Mouse (Mus musculus): ENCODE data around the gene Ring1.

The Ring1 gene

GRCm38 (mm10) chr17:34024317-34024821 lies at the start of gene Ring1:
Gene Ring1 (minus strand): TSS chr17:34024680.
- in situ Hi-C loops (cut with MboI; ENCODE audit: low pct_unique_long_range_greater_than_20kb in 1 of 2, low sequenced_read_pairs in 2 of 2, unreplicated experiment in 1 of 2): no loop called here

- in situ Hi-C loops (cut with MboI; ENCODE audit: low pct_unique_long_range_greater_than_20kb in 1 of 2, low sequenced_read_pairs in 2 of 2, unreplicated experiment in 1 of 2): loop anchor here (10.0 kb wide), 2 partner anchors 93 to 123 kb away; partner anchors contain the start of gene Psmb8 (in 1 of the 2)
Observed at GRCm38 (mm10) chr17:34072091-34072490, 47.6 kb upstream of the Ring1 start.

- in situ Hi-C loops (cut with MboI; ENCODE audit: low pct_unique_long_range_greater_than_20kb in 1 of 2, low sequenced_read_pairs in 2 of 2, unreplicated experiment in 1 of 2): no loop called here
Observed at GRCm38 (mm10) chr17:34068864-34069263, 44.4 kb upstream of the Ring1 start.

- in situ Hi-C loops (cut with MboI; ENCODE audit: low pct_unique_long_range_greater_than_20kb in 1 of 2, low sequenced_read_pairs in 2 of 2, unreplicated experiment in 1 of 2): no loop called here
Observed at GRCm38 (mm10) chr17:34057224-34057623, 32.7 kb upstream of the Ring1 start.

- in situ Hi-C loops (cut with MboI; ENCODE audit: low pct_unique_long_range_greater_than_20kb in 1 of 2, low sequenced_read_pairs in 2 of 2, unreplicated experiment in 1 of 2): no loop called here
Observed at GRCm38 (mm10) chr17:34047404-34048050, 23.0 kb upstream of the Ring1 start.

GRCm38 (mm10) chr17:34045941-34046340 lies 21.5 kb upstream of the Ring1 start:
- in situ Hi-C loops (cut with MboI; ENCODE audit: low pct_unique_long_range_greater_than_20kb in 1 of 2, low sequenced_read_pairs in 2 of 2, unreplicated experiment in 1 of 2): no loop called here

- in situ Hi-C loops (cut with MboI; ENCODE audit: low pct_unique_long_range_greater_than_20kb in 1 of 2, low sequenced_read_pairs in 2 of 2, unreplicated experiment in 1 of 2): no loop called here
Observed at GRCm38 (mm10) chr17:34039562-34040450, 15.3 kb upstream of the Ring1 start.

GRCm38 (mm10) chr17:34038878-34039561 lies 14.5 kb upstream of the Ring1 start, which contains the start of gene Col11a2:
Gene Col11a2 (plus strand): TSS chr17:34039437.
- in situ Hi-C loops (cut with MboI; ENCODE audit: low pct_unique_long_range_greater_than_20kb in 1 of 2, low sequenced_read_pairs in 2 of 2, unreplicated experiment in 1 of 2): no loop called here

GRCm38 (mm10) chr17:34038440-34038839 lies 14.0 kb upstream of the Ring1 start:
- in situ Hi-C loops (cut with MboI; ENCODE audit: low pct_unique_long_range_greater_than_20kb in 1 of 2, low sequenced_read_pairs in 2 of 2, unreplicated experiment in 1 of 2): no loop called here

- in situ Hi-C loops (cut with MboI; ENCODE audit: low pct_unique_long_range_greater_than_20kb in 1 of 2, low sequenced_read_pairs in 2 of 2, unreplicated experiment in 1 of 2): no loop called here
Observed at GRCm38 (mm10) chr17:34037241-34037640, 12.8 kb upstream of the Ring1 start.

GRCm38 (mm10) chr17:34036647-34037046 lies 12.2 kb upstream of the Ring1 start:
- in situ Hi-C loops (cut with MboI; ENCODE audit: low pct_unique_long_range_greater_than_20kb in 1 of 2, low sequenced_read_pairs in 2 of 2, unreplicated experiment in 1 of 2): no loop called here

GRCm38 (mm10) chr17:34035517-34035916 lies 11.0 kb upstream of the Ring1 start:
- in situ Hi-C loops (cut with MboI; ENCODE audit: low pct_unique_long_range_greater_than_20kb in 1 of 2, low sequenced_read_pairs in 2 of 2, unreplicated experiment in 1 of 2): no loop called here

GRCm38 (mm10) chr17:34034064-34034463 lies 9.6 kb upstream of the Ring1 start:
- in situ Hi-C loops (cut with MboI; ENCODE audit: low pct_unique_long_range_greater_than_20kb in 1 of 2, low sequenced_read_pairs in 2 of 2, unreplicated experiment in 1 of 2): no loop called here

GRCm38 (mm10) chr17:34033441-34033840 lies 9.0 kb upstream of the Ring1 start:
- in situ Hi-C loops (cut with MboI; ENCODE audit: low pct_unique_long_range_greater_than_20kb in 1 of 2, low sequenced_read_pairs in 2 of 2, unreplicated experiment in 1 of 2): no loop called here

GRCm38 (mm10) chr17:34032806-34033205 lies 8.3 kb upstream of the Ring1 start:
- in situ Hi-C loops (cut with MboI; ENCODE audit: low pct_unique_long_range_greater_than_20kb in 1 of 2, low sequenced_read_pairs in 2 of 2, unreplicated experiment in 1 of 2): no loop called here

- in situ Hi-C loops (cut with MboI; ENCODE audit: low pct_unique_long_range_greater_than_20kb in 1 of 2, low sequenced_read_pairs in 2 of 2, unreplicated experiment in 1 of 2): no loop called here
Observed at GRCm38 (mm10) chr17:34032174-34032632, 7.7 kb upstream of the Ring1 start.

GRCm38 (mm10) chr17:34031465-34032173 lies 7.1 kb upstream of the Ring1 start, which contains the start of the genes Slc39a7 and Rxrb:
Gene Slc39a7 (minus strand): TSS chr17:34031682.
Gene Rxrb (plus strand): TSS chr17:34031812.
- in situ Hi-C loops (cut with MboI; ENCODE audit: low pct_unique_long_range_greater_than_20kb in 1 of 2, low sequenced_read_pairs in 2 of 2, unreplicated experiment in 1 of 2): no loop called here

- in situ Hi-C loops (cut with MboI; ENCODE audit: low pct_unique_long_range_greater_than_20kb in 1 of 2, low sequenced_read_pairs in 2 of 2, unreplicated experiment in 1 of 2): no loop called here
Observed at GRCm38 (mm10) chr17:34030861-34031326, 6.4 kb upstream of the Ring1 start.

Measured in mouse embryonic stem cell (cell line).